Mouse (Mus musculus) CD8-positive naive resting alpha-beta T cell, adult 2 months (primary cell): ENCODE data around the gene Apbb1ip.

Experiments
- DNase-seq, 2 experiments: peaks; one replicate each; pipeline ENCODE4 v3.0.0; 2022; ENCODE audit warnings: low read depth in 2 of 2, low spot score in 2 of 2

Apbb1ip gene

GRCm38 (mm10) chr2:22773549-22774180 lies at the start of gene Apbb1ip:
Gene Apbb1ip, plus strand, starts transcription at chr2:22774094.
- peak; percentile 26 to 42 for DNase-seq

DNA sequence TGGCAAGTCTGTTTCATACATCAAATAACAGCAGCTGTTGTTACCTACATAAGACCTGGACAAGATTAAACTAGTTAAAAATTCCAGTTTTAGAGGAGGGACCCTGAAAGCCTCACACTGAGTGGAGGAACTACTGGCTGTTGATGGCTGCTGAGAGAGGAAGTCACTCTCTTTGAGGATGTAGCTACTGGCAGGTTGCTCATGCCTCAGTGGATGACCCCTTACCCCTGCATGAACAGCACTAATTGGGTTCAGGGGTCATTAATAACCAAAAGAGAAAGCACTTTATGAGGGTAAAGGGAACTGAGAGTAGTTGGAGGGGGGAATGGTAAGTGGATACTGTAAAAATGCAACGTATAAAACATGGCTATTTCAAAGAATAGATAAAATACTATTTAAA lies 46.8 kb upstream of the Apbb1ip start:
- no peak for DNase-seq

- no peak for DNase-seq
These were observed 37.8 kb upstream of the Apbb1ip start for GRCm38 (mm10) chr2:22736134-22736533.

- DNase-seq, result no peak
These were observed 34.5 kb upstream of the Apbb1ip start for GRCm38 (mm10) chr2:22739369-22739768.

GRCm38 (mm10) chr2:22740441-22740840 lies 33.5 kb upstream of the Apbb1ip start:
- DNase-seq, result no peak

- DNase-seq, result no peak
These were observed 32.7 kb upstream of the Apbb1ip start for GRCm38 (mm10) chr2:22741222-22741621.

- DNase-seq, result no peak
These were observed 29.7 kb upstream of the Apbb1ip start for GRCm38 (mm10) chr2:22744121-22744761.

DNA sequence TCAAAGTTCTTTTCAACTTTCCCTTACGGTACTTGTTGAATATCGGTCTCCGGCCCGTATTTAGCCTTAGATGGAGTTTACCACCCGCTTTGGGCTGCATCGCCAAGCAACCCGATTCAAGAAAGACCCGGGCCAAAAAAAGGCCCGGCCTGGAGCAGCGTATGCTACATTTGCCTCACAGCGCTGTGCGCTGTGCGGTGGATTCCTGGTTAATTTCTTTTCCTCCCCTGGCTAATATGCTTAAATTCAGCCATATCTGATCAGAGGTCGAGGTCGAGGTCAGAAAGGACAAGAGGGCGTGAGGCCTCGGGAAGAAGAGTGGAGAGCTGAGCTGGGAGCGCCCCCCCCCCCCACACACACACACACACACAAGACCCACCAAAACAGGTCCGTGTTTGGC lies 29.0 kb upstream of the Apbb1ip start:
- no peak for DNase-seq

- DNase-seq, result no peak
These were observed 27.1 kb upstream of the Apbb1ip start for GRCm38 (mm10) chr2:22746785-22747184.

DNA sequence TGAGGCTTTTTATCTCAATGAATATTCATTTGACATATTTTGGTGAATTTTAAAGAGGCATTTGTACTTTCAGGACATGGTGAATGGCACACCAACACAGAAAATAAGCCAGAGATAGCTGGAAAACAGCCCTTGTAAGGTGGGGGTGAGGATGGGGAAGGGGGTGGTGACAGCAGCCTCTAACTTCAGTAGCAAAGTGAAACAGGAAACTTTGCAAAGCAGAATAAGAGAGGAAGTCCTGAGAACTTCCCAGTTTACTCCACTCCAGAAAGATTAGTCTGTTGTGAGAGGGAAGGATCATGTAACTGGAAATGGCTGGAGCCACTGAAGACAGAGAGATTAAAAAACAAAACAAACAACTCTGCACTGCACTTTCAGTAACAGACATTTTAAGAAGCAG lies 26.0 kb upstream of the Apbb1ip start:
- DNase-seq, result no peak

GRCm38 (mm10) chr2:22749761-22750160 lies 24.1 kb upstream of the Apbb1ip start:
- no peak for DNase-seq

- no peak for DNase-seq
These were observed 21.4 kb upstream of the Apbb1ip start for GRCm38 (mm10) chr2:22752492-22752891.

DNA sequence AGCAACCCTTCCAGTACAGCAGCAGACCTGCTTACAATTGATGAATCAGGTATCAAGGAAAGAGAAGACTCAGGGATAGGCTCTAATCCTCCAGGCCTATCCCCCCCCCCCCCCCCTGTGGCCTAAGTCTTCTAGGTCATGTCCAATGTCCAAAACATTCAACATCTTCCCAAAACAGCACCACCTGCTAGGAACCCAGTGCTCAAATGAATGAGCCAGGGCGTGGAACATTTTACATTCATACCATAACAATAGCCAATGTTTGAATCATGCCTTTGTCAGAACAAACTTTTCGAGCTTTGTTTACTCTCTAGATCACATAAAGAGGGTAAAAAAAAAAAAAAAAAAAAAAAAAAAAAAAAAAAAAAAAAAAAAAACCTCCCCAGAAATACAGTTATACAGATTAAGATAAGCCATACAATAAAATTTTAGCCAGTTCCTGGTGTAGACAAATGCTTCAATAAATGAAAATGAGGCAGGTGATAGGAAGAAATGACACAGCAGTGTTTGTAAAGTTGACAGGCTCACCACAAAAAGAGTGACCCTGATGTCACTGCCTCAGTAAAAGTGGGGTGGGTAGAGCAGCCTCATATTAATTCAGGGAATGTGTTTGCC lies 20.3 kb upstream of the Apbb1ip start:
- no peak for DNase-seq

DNA sequence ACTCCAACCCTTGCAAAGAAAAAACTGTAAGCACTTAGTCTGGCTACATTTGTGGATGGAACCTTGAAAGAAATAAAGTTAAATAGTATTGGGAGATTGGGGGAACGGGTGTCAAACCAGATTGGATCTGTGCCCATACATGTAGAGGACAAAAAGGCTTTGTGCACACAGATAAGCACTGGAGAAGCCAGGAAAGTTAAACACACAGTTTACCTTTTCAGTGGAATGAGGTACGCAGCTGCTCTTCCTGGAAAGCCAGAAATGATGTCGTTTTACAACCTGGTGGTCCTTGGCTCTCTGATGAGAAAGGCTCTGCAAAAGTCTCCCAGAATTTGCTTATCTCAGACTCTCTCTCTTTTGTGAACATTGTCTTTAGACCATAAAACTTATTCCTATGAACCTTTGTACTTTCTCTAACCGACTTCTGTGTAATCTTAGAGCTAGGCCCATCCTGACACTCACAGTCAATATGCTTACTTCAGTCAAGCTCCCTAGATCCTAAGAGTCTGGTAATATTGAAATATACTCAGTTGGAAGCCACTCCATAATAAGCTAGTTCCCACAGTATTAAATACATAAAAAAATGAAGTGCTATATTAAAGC lies 19.6 kb upstream of the Apbb1ip start:
- no peak for DNase-seq

GRCm38 (mm10) chr2:22755561-22755960 lies 18.3 kb upstream of the Apbb1ip start:
- no peak for DNase-seq

DNA sequence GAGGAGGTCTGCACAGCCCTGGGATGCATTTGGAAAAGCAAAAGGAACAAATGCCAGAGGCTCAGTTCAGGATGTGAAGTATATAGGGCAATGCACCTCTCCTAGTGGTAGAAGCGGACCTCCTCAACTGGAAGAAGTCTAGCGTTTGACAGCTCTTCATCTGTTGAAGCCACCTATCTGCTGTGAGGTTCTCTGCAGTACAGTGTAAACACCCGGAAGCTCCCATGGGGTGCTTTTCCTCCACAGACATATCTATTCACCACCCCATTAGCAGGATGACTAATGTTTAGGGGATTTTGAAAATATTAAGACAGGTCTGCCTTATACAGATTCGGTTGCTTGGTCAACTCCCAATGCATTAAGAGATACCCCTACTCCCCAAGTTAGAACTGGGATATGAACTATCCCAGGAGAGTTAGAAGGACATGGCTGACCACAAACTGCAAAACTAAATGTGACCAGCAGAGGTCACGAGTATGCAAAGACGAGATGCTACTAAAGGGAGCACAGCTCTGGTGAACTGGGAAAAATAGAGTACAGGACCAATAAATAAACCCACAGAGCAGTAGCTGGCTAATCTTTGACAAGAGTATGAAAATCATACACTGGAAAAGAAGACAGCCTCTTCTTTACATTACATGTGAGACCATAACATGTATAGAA lies 15.5 kb upstream of the Apbb1ip start:
- DNase-seq, result peak; percentile 60 to 71

GRCm38 (mm10) chr2:22760452-22760851 lies 13.4 kb upstream of the Apbb1ip start:
- DNase-seq, result no peak

- no peak for DNase-seq
These were observed 12.8 kb upstream of the Apbb1ip start for GRCm38 (mm10) chr2:22761103-22761521.

- no peak for DNase-seq
These were observed 9.0 kb upstream of the Apbb1ip start for GRCm38 (mm10) chr2:22764774-22765387.

- no peak for DNase-seq
These were observed 2.6 kb upstream of the Apbb1ip start for GRCm38 (mm10) chr2:22771311-22771710.

DNA sequence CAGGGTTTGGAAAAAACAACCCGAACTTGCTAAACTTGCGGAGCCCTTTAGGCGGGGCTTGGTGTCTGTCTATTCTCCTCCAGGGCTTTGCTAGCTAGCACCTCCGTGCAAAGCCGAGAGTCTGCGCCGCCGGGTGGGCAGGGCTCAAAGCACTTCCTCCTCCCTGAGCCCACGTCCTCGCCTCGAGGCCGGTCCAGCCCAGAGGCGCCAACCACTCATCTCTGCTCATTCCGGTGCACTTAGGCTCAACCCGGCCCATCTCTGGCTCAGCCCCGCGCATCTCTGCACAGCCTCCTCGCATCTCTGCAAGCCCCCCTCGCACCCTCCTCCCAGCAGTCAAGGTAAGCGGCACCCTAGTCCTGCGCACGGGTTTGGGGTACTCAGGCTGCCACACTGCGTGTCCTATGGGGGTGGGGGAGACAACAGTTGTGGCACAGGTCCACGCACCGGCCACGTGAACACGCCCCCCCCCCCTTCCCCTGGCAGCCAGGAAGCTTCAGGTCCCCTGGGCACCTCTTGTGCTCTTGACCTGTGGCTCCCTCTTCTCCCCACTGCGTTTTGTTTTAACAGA lies 372 bp downstream of the Apbb1ip start:
- peak; percentile 78 to 81 for DNase-seq
